Mouse (Mus musculus): ENCODE measurements at regions not wholly inside any gene's neighbourhood (a gene's known extent, or its start where the extent isn't known, plus 50 kb on each side); places are given as distances from the start of the nearest gene placed in this dataset.

DNA sequence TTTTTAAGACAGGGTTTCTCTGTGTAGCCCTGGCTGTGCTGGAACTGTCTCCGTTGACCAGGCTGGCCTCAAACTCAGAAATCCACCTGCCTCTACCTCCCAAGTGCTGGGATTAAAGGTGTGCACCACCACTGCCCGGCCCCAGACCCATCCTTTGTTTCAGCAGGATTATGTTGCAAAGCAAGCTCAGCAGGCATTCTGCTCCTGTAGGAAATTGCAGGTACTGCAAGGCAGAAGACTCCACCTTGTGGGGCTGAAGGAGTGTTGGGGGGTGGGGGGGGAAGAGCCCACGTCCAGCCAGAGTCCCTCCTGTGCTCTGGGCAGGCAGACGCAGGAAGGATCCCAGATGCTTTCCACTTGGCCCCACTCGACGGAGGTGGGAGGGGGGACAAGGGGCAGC is 52.2 kb upstream of the Epcam start:
- TF ChIP-seq CTCF (IDR thresholded peaks at IDR 0.05; ENCODE audit: control insufficient read depth, insufficient read depth, low read length) (no peak), POLR2A (IDR thresholded peaks at IDR 0.05; ENCODE audit: borderline replicate concordance, control insufficient read depth, low read depth, low read length) (no peak)
